Mouse (Mus musculus): Measurements from ENCODE around the gene Zfp941.
A peak's percentile ranks its signal among the peaks of the same experiment; 100 is the strongest.

The Zfp941 gene

DNA sequence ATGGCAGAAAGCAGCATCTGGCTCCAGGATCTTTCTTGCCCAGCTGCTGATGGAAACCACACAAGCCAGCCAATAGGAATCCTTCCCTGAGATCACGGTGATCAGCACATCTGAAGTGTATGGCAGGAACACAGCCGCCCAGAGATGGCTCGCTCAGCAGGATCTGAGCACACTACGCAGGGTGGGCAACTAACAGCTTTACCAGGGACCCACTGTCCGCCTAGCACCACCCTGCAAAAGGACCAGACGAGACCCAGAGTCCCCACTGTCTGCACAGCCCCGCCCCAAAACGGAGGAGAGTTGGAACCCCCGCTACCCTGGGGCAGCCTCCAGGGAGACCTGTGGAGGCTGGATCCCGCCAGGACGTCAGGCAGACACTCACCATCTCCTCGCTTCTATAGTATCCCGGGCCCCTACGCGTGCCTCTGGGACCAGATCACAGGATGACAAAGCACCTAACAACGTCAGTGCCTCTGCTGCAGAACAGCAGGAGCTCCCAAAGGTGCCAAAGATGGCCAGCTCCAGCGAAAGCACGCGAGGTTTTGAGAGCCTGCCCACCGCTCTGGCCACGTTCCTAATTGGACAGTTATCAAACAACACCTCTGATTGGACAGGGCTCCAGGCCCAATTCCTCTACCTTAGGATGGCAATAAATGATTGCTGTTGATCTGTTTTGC lies at the start of gene Zfp941:
TSS of gene Zfp941 (minus strand) at position 526 of the 677 bp plus-strand sequence.
- no peak for DNase-seq

DNA sequence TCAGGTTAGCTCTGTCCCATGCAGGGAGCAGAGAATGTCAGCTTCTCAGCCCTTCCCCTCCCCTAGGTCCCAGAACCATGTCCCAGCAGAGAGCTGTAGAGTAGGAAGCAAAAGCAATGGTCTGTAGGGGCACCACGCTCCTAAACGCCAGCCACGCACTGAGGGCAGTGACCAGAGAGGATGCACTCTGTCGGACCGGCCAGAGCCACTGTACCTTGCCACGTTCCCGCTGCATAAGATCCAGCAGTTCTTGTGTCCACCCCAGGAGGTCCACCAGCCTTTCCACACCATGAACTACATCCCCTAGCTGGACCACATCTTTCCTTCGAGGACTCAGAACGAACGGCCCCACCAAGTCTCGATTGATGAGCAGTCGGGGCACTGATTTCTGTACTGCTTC lies 42.8 kb upstream of the Zfp941 start:
- no peak for DNase-seq

DNA sequence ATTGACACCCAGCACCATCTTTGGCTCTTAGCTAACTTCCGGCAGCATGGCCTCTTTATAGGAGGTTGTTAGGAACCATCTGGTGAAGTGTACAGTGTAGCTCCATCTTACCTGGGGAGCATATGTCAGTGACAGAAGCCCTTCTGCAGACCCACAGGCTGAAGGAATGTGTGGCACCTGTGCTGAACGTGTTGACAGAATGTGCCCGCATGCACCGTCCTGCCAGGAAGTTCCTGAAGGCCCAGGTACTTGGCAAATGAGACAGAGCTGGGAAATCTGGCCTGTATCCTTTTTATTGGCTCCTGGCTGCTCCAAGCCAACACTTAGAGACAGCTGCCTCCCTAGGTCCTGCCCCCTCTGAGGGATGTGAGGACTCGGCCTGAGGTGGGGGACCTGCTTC lies 38.8 kb upstream of the Zfp941 start:
- no peak for DNase-seq

DNA sequence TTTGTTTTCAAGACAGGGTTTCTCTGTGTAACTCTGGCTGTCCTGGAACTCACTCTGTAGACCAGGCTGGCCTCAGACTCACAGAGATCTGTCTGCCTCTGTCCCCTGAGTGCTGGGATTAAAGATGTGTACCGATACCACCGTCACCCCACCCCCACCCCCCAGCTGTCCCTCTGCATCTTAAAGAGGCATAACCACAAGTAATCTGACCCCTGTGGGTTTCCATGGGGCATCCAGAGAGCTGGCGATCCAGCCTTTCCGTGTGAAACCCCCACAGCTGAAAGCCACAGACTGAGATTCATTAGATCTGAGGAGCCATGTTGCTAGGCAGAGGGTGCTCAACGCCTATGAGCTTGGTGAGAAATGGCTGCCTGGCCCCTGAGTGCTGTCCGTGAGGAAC lies 38.0 kb upstream of the Zfp941 start:
- DNase-seq = no peak

DNA sequence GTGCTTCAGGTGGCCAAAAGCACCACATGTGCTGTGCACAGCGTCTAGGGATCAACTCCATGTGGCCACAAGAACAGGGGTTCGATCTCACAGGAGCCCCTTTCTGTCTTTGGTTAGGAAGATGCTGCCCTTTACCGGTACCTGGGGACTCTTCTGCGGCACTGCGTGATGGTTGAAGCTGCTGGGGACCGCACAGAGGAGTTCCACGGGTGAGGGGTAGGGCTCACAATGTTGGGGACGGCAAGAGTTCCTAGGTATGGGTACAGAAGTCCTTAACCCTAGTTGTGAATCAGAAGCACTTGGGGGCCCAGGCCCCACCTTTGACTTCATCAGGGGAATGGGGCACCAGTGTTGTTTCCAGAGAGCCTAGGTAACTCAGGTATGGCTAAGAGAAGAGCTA lies 36.8 kb upstream of the Zfp941 start:
- no peak for DNase-seq

DNA sequence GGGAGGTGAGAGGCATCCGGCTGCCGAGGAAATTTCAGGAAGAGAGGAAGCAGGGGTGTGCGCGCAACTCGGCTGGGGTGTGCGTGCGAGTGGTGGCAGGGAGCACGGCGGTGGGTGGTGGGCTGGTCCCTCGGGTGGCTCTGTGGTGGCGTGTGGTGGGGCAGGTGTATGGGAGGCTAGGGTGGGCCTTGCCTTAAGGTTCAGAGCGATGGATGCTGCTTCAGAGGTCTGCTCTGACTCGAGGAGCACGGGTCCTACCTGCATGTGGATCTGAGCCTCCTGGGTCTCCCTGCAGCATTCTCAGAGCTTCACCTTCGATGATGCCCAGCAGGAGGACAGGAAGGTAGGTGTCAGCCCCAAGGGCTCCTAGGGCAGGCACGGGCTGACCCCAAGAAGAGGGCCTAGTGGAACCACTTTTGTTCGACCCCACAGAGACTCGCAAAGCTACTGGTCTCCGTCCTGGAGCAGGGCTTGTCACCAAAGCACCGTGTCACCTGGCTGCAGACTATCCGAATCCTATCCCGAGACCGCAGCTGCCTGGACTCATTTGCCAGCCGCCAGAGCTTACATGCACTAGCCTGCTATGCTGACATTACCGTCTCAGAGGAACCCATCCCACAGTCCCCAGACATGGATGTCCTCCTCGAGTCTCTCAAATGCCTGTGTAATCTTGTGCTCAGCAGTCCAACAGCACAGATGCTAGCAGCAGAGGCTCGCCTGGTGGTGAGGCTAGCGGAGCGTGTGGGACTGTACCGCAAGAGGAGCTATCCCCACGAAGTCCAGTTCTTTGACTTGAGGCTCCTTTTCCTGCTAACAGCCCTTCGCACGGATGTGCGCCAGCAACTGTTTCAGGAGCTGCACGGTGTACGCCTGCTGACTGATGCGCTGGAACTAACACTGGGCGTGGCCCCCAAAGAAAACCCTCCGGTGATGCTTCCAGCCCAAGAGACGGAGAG lies 35.9 kb upstream of the Zfp941 start, which contains the start of gene Bet1l:
TSS of gene Bet1l (minus strand) at position 28 of the 956 bp plus-strand sequence.
- no peak for DNase-seq

DNA sequence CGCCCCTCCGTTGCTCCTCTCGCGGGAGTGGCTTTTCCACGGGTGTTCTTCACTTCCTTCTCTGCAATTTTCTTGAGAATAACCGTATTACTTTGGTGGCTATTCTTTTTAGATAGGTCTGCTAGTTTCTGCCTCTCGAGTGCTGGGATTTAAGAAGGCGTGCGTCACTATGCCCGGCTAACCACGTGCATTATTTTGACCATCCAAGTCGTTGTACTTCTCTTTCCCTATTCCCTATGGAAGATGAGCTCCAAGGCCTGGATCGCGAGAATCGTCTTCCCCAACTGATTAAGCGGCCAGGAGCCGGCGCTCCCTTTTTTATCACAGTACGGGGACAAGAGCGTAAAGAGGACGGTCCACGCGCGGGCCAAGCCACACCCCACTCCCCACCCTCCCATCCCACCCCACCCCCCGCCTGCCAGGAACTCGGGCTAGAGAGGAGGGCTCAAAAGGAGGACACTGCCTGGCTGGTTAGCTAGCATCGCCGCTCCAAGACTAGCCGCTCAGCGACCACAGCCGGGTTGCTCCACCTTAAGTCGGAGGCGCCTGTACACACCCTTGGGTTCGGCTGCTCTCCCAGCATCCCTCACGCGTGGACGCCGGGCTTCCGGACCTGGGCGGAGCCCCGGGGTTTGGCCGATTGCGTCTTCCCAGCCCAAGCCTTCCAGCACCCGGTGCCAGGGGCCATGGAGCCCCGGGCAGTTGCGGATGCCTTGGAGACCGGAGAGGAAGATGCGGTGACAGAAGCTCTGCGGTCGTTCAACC lies 35.0 kb upstream of the Zfp941 start, which contains the start of gene Ric8a:
TSS of gene Ric8a (plus strand) at position 173 of the 765 bp plus-strand sequence.
- DNase-seq = peak; percentile 91

DNA sequence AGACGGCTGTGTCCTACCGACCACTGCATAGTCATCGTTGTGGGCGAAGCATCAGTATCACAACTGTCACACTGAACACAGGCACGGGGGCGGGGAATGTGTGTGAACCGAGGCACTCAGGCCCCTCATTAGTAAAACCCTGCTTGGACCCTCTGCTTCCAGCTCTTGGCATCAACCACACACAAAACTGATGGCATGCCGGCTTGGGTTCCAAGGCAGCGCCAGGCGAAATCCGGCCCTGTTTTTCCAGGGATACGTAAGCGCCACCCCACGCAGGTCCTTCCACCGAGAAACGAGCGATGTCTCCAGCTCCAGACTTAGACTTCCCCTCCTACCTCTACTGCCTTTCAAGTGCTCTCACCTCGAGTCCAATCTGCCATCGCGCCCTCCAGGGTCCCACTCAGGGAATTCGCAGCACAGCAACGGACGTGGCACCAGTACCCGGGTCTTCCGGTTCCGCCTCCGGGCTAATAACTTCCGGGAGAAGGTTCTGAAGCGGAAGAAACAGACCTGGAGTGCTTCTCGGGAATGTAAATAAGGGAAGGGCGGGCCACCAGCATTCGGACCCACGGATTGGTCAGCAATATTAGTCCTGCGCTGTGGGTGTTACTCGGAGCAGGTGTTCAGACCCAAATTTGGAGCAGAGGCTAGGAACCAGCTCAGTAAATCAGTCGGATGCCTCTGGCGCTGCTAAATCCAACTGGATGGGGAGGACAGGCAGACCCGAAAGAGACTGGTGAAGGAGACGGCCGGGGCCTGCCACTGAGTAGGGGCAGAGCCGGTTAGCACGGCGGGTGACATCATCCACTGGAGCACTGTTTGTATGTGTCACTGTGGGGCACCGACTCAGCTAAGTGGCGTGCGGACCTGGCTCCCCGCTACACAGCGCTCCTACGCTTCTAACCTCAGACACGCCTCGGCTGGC lies 34.1 kb upstream of the Zfp941 start, which contains the start of gene Gm45785:
TSS of gene Gm45785 (minus strand) at position 472 of the 925 bp plus-strand sequence.
- peak; percentile 83 for DNase-seq

DNA sequence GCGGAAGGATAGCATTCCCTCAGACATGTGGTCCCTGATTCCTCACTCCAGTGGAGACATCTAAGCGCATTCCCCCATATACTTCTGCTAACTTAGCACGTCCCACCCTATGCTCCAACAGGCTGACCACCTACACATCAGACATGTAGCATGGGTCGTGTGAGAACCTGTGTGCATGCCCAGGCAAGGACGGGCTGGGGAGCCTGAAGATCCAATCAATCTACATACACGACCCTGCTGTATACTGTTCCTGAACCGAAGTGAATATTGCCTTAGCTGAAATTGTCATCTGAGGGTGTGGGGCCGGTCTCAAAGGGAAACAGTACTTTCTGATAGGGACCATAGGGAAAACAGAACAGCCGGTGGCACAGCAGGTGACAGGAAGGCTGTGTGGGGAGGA lies 33.2 kb upstream of the Zfp941 start:
- DNase-seq = no peak

DNA sequence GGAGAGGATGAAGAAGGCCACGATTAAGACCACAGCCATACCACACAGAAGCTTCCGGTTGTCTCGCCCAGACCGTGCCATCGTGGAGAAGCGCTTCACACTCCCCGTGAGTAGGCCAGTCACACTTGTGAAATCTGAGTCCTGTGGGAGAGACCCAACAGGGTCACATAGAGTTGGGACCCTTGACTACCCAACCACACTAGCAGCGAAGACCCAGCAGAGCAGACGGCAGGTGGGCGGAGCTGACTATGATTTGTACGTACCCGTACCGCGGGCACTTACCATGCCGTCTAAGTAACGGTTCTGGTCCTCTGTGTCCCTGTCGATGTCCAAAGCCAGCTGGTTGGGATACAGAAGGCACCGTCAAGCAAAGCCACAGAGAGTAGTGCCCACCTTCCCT lies 32.5 kb upstream of the Zfp941 start:
- no peak for DNase-seq

DNA sequence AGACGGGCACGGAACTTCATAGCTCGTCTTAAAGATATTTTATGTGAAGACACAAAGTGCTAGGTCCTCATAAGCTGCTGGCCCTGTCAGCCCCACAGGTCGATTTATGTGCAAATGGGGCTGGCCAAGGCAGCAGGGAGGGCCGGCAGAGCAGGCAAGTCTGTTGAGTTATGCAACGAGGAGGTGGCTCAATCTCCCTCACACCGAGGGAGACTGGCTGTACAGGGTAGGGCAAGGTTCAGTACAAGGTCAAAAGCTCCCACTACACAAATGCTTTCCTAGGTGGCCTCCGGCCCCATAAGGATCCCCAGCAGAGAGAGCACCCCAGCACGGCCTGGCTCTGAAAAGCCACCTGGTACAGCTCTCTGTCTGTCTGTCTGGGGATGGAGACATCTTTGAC lies 31.4 kb upstream of the Zfp941 start:
- DNase-seq = no peak

DNA sequence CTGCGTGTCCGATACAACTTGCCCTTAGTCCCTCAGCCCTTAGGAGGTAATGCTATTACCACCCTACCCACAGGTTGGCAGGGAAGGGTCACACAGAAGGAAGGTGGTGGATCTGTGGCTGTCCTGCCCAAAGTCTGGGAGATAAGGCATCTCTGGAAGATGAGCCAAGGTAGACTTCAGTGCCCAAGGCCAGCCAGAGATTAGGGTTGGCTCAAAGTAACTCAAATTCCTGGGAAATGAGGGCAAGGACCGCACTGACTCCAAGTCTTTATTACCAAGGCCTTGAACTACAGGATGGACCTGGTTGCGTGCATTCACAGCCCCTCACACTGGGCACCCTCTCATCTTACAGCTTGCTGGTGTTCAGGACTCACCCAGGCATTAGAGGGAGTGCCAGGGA lies 29.9 kb upstream of the Zfp941 start:
- no peak for DNase-seq

DNA sequence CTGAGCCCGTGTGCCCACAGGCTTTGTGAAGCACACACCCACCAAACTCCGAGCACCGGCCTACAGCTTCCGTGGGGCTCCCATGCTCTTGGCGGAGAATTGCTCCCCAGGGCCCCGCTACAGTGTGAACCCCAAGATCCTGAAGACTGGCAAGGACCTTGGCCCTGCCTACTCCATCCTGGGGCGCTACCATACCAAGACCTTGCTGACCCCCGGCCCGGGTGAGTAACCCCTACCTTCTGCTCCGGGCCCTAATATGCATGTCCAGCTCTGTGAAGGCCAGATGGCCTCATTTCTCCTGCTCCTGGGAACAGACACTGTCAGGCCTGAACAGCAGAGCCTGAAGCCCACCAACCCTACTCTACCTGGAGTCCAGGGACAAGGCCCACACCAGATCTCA lies 26.6 kb upstream of the Zfp941 start:
- no peak for DNase-seq

DNA sequence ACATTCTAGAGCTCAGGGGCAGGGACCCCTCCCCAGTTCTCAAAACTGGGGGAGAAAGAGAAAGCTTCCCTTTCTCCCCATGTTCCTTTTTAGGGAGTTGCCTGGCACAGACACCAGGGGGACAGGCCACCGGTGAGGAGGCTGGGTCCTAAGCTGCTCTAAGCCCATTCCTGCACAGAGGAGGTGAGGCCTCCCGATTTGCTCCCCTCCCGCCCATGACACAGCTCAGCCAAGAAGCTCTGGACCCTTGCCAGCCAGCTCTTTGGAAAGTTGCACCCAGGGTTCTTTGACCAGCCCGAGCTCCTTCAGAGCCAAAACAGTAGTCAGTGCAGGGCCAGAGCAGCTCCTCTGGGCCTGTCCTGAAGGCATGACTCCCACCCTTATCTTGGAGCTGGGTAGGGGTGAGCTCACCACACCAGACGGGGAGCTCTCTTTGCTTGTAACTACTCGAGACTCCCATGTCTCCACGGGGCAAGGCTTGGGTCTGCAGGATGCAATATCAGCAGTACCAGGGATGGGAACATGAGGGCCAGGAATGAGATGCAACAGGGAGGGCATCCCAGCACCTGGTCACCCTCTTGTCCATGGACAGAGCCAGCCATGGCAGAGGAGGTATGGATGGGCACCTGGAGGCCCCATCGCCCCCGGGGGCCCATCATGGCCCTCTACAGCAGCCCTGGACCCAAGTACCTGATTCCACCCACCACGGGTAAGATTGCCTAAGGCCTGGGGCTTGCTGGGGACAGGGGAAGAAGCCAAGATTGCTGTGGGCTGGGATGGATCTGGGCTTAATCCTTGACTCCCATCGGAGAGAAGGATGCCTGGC lies 26.0 kb upstream of the Zfp941 start, which contains the start of gene Odf3:
TSS of gene Odf3 (plus strand) at position 51 of the 826 bp plus-strand sequence.
- DNase-seq = peak; percentile 46

DNA sequence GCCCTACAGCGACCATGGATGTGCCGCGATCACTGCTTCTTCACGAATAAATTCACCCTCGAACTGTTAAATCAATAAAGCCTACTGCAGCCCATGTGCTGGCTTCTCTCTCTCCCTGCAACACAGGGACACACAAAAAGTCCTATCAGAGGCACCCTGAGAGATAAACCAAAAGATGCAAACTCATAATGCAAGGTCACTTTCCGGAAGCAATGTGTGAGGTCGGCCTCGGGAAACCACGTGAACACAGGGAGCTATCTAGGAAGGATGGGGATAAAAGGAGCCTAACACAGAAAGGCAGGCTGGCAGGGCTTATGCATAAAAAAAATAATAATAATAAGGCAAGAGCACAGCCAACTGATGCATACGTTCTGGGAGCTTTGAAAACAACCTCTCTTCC lies 24.7 kb upstream of the Zfp941 start:
- DNase-seq = no peak

DNA sequence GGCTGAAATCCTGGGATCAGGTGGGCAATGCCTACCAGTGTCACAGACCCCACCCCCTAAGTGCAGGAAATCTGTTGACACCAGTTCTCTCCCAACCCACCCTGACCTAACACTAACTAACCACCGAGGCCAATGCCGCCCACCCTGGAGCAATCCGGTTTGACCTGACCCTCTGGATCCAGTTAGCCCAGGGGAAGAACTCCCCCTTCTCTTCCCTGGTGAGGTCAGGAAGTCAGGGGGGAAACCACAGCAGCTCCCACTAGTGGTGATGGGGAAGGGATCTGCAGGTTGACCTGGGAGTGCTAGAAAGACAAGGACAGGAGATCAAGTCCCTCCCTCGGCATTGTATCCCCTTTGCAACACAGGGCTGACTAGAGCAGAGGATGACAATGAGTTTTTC lies 23.7 kb upstream of the Zfp941 start:
- DNase-seq = no peak

DNA sequence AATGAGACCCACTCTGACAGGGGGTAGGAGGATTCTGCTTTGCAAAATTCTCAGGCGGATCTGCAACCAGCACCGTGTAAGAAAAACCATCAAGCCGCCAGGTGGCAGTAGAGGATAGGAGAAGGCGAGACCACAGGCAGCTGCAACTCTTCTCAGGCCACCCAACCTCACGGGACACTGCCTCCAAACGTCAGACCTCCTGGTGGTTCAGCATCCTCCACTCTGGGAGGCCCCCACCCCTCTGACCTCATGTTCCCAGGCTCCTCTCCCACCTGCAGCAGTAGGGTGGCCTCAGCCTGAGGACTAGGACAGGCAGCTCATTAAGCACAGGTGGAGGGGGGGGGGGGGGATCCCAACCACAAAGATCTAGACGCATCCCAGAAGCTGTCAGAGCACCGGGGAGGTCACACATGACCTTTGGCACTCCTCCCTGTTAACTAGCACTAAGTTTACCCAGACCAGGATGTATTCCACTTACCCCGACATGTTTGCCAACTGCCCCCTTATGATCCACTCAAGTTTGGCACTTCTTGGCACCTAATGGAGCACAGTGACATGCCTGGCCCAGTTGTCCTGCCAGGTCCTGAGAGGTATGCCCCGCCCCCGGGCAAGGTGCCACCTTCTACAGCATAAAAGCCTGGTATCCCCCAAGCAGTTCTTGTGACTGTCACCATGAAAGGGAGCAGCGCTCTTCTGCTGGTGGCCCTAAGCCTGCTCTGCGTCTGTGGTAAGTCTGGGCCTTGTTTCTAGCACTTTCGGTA lies 23.1 kb upstream of the Zfp941 start, which contains the start of gene Scgb1c1:
TSS of gene Scgb1c1 (plus strand) at position 643 of the 761 bp plus-strand sequence.
- peak; percentile 98 for DNase-seq

DNA sequence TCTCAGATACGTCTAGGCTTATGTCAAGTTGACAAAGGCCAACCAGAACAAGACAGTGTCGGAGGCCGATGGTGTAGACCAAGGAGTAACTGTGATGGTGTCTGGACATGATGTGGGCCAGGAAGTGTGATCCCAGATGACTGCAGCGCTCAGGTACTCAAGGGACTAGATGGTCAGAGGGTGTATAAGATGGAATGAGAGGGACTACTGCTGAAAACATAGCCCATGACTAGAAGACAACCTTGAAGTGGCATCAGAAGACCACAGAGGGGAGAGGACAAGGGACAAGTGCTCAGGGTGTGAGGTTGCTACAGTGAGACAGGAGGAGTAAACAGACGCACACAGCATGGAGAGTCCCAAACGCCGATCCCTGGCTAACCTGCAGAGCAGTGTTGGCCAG lies 21.8 kb upstream of the Zfp941 start:
- DNase-seq = no peak

DNA sequence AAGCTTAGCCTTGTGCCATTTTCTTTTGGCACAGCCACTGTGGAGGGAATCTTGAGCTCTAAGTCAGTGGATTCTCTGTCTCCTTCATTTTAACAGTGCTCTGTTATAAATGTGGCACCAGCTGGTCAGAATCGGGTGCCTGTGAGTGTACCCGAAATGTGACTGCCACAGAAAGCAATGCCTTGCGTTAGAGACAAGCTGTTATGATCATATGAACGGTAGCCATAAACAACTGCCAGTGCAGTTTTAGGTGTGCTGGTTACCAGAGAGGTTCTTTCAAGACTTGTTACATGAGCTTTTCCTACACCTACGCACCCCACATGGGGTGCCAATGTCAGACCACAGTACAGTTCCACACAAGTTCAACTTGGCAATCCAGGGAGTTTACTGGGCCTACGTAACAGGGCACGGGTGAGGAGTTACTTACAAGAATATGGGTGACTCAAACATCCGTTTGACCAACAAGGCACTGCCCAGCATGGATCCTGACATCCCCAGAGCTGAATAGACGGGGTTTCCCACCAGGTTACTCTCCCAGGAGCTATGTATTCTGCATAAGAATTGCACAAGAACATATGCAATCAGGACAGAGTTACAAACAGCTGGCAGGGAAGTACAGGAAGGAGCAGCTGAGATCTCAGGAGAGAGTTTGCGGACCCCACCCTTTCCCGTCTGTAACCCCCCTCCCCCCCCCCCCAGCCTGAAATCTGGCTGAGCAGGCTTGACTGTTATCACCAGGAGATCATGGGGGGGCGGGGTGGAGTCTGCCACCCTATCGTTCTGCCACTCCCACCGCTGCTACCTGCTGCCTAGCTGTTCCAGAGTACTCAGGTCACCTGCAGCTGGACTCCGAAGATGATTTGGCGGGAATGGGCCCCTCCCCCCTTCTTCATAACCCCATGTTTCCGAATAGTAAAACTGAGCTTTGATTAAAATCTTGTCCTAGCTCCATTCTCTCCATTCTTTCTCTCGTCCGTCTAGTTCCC lies 19.1 kb upstream of the Zfp941 start:
- DNase-seq = no peak
